Mouse (Mus musculus): Measurements from ENCODE around the gene 4930518I15Rik.

- TF ChIP-seq POLR2A (IDR thresholded peaks at IDR 0.05; ENCODE audit: borderline replicate concordance, control insufficient read depth, low read depth, low read length) (no peak), CTCF (IDR thresholded peaks at IDR 0.05; ENCODE audit: control insufficient read depth, insufficient read depth, low read length) (no peak)
Measured at GRCm38 (mm10) chr2:156864481-156864880, 6.7 kb upstream of the 4930518I15Rik start.
